Mouse (Mus musculus): ENCODE results near the gene C2cd2.

C2cd2 gene

DNA sequence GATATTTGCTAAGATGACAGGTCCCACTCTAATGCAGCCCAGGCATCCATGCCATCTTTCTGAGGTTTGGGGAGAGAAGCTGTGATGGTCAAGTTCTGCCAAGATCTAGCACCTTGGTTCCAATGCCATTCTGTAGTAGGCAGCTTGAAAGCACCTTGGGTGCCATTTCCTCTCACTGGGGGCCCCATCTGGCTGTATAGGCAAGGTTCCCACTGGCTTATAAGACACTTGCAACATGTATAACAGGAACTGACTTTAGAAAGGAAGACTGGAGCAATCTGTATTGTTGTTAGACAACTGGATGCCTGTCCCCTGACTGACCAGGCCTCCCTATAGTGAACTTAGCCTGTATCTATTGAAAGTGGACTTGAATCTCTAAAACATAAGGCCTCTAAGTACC is 74.6 kb downstream of the C2cd2 start:
- in situ Hi-C loops (cut with MboI, MseI), result loop anchor here (10.0 kb wide), 2 partner anchors 753 to 973 kb away; no protein-coding TSS in a partner anchor

DNA sequence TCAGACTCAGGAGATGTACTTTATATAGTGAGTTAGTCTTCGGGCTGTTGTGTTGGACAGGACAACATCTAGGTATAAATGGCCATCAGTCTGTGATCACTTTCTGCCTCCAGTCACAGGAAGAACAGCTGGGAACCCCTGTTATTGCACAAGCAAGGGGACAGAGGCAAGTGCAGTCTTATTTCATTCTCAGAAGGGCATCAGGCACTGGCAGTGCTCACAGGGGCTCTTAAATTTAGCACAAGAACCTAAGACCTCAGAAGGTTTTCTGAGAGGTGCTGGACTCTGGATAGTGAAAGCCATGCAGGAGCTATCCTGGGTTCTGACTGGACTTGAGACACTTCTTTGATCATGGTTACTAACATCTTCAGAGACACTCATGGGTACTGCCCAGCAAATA is 78.7 kb downstream of the C2cd2 start:
- in situ Hi-C loops (cut with MboI, MseI), result loop anchor here (10.0 kb wide), 2 partner anchors 749 to 969 kb away; no protein-coding TSS in a partner anchor

- in situ Hi-C loops (cut with MboI, MseI), result loop anchor here (10.0 kb wide), 2 partner anchors 748 to 968 kb away; no protein-coding TSS in a partner anchor
Measured at GRCm38 (mm10) chr16:97882891-97883290, 79.5 kb downstream of the C2cd2 start.

GRCm38 (mm10) chr16:97879134-97879533 is 83.3 kb downstream of the C2cd2 start:
- in situ Hi-C loops (cut with MboI, MseI), result no loop called here

DNA sequence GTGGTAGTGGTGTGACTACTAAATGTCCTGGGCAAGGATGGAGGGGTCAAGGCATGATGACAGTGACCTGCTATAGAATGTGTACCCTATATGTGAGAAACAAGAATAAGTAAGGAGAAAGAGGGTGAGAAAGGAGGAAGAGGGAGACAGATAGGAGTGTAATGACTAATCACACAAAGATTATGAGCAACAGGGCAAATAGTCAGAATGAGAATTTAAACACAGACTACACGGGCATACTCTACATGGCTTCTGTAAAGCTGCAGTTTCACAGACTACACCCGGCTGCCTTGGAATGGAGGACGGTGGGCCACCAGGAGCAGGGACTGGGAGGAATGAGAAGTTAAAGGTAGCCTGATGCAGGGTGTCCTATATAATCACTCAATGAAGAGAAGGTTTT is 84.9 kb downstream of the C2cd2 start:
- in situ Hi-C loops (cut with MboI, MseI), result no loop called here

DNA sequence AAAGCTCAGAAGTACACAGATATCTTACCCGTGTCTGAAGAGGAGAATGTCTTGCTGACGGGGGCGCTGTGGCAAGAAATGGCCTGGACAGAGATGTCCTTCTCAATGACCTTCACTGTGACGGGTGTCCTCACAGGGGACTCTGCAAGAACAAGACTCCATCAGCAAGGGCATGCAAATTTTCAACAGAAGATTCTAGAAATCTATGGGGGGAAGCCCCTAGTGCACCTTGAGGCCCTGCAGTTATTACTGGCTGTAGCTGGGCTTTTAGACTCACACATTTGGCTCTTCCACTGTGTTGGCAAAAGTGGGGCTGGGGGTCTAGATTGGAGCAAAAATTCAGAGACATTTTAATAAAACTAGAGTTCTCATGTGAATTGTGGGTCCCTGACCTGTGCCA is 87.3 kb downstream of the C2cd2 start:
- in situ Hi-C loops (cut with MboI, MseI), result no loop called here

- in situ Hi-C loops (cut with MboI, MseI), result no loop called here
Measured at GRCm38 (mm10) chr16:97874376-97874775, 88.0 kb downstream of the C2cd2 start.

GRCm38 (mm10) chr16:97872657-97873056 is 89.7 kb downstream of the C2cd2 start:
- in situ Hi-C loops (cut with MboI, MseI), result no loop called here

DNA sequence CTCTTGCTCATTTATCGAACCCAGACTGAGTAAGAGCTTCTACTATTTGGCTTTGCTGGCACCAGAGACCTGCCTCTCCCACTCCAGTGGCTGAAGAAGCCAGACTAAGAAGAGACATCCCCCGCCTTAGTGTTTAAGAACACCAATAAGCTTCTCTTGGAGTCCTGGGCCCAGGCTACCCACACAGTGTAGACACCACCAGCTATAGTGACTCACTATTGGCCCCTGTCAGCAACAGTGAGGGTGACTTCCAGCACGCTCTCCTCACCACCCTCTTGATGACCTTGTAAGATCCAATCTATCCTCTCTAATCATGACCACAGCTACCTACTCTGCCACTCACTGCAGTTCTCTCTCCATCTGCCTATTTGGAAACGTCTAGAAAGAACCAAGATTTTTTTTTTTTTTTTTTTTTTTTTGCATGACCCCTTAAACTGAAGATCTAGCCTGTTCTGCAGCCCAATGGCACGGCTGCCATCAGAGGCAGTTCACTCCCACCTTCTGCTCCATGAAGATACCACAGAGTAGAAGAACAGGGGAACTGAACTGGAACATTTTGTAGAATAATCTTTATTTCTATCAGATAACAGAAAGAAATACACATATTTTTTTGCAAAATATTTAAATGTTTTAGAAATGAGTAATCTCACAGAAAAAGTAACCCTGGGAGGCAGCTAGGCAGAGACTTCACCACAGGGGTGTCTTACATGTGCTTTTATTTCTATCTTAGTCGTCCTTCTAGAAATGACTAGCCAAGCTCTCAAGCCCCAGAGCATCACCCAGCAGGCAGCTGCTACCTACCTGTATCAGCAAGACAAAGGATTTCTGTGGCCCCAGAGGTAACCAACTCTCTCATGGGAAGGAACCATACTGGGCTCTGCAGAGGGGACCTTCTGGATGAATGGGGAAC is 93.0 kb downstream of the C2cd2 start:
- in situ Hi-C loops (cut with MboI, MseI), result no loop called here

- in situ Hi-C loops (cut with MboI, MseI), result no loop called here
Measured at GRCm38 (mm10) chr16:97863932-97864467, 98.4 kb downstream of the C2cd2 start.

- in situ Hi-C loops (cut with MboI, MseI), result no loop called here
Measured at GRCm38 (mm10) chr16:97856050-97856449, 106.3 kb downstream of the C2cd2 start.

- in situ Hi-C loops (cut with MboI, MseI), result no loop called here
Measured at GRCm38 (mm10) chr16:97851741-97852319, 110.6 kb downstream of the C2cd2 start, which contains the start of gene Prdm15. TSS of gene Prdm15 (minus strand) at chr16:97851850.

GRCm38 (mm10) chr16:97851061-97851740 is 111.2 kb downstream of the C2cd2 start:
- in situ Hi-C loops (cut with MboI, MseI), result no loop called here

DNA sequence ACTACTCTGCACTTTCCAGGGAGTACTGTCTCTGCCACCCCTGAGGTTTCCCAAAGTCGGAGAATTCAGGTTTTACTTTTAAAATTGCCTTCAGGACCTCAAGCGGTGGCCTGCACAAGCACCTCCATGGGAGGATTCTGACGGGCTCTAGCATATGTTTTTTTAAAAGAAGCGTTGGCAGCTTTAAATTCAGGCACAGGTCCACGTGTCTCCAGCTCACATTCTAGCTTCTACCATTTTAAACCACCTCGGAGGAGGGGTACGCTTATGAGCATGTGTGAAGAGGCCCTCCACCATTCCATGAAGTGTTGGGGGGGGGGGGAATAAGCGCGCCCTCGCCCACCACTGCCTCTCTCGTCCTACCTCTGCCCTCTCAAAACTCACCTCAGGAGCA is 111.7 kb downstream of the C2cd2 start:
- in situ Hi-C loops (cut with MboI, MseI), result no loop called here

DNA sequence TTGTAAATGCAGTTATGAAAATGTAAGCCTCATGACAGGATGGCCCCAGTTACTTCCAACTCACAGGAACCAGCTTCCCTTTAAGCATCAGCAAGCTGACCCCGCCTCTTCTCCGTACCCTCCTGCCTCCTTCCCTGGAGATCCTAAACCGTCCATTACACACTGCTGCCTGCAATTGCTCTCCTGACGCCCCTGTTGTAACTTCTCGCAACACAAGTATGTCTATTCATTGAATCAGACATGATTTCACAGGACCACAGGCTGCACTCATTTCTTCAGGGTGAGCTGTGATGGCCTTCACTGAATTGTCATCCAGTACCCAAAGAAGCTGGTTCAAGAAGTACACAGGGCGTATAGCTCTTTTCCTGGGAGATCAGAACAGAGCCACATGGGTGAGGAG is 113.6 kb downstream of the C2cd2 start:
- in situ Hi-C loops (cut with MboI, MseI), result loop anchor here (5.0 kb wide), 1 partner anchor 312 kb away; no protein-coding TSS in a partner anchor

DNA sequence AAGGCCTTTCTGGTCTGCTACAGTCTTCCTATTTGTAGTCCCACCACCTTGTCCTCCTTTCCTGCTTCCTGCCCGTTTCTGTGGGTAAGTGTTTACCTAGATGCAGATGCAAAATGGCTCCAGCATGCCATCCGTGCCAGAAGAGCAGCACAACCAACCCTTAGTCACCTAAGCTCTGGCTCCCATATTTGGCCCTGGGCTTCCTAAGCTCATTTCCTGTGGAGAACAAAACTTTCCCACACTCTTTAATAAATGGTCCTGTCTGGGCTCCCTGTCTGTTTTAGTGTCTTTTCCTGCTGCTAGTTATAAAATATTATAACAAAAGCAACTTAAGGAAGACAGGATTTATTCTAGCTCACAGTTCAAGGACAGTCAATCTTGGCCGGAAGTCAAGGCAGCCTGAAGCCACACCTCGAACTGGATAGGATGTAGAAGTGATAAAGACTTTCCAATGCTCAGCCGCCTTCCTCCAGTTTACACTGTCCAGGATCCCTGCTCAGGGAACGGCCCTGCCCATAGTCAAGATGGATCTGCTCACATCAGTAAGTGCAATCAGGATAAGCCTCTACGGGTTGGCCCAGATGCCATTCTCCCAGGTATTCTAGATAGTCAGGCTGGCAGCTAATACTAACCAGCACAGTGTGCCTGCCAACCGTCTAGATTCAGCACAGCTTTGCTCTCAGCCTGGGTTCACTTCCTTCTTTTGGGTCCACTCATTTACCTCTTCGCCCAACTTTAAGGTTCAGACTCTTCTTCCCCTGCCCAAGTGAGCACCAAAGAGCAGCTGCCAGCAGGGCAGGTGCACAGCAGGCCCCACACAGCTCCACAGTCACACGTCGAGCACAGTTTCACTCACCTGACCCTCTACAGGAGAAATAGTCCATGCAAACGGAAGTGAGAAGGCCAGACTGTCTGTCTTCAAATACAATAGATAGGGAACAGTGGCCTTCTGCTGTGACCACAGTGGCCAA is 117.1 kb downstream of the C2cd2 start:
- in situ Hi-C loops (cut with MboI, MseI), result loop anchor here (5.0 kb wide), 1 partner anchor 308 kb away; no protein-coding TSS in a partner anchor

DNA sequence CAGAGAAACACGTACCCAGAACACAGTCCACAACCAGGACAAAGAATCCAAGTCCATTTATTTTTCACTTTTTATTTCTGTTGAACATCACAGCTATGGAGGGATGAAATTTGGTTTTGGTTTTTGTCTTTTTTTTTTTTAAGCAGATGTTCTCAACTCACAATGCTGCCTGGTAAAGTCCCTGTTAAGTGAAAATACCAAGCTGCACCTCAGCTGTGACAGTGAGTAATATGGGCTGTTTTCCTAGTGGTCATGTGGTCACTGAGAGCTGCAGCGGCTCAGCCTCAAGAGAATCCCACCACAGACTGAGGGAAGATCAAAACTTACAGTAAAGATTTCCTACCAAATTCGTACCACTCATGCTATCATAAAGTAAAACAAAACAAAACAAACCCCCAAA is 130.2 kb downstream of the C2cd2 start:
- in situ Hi-C loops (cut with MboI, MseI), result no loop called here

- in situ Hi-C loops (cut with MboI, MseI), result no loop called here
Measured at GRCm38 (mm10) chr16:97828207-97828606, 134.2 kb downstream of the C2cd2 start.

GRCm38 (mm10) chr16:97823311-97824007 is 138.9 kb downstream of the C2cd2 start:
- in situ Hi-C loops (cut with MboI, MseI), result no loop called here

DNA sequence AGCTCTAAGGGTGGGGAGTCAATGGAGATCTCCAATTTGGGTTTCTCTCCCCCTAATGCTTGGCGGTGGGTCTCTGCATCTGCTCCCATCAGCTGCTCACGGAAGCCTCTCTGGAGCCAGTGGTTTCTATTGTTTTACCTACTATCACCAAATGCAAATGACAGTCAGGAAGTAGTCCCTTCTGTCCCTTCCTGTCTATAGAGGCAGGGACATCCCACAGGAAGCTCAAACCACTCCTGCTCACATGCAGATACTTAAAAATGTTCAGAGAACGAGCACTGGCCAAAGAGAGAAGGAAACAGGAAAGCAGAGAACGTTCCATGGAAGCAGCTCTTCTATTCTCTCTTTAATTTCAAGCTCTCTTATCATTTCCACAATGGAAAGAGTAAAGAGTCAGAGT is 142.9 kb downstream of the C2cd2 start:
- in situ Hi-C loops (cut with MboI, MseI), result no loop called here

All from T-helper 1 cell (primary cell).